Mouse (Mus musculus) MEL (cell line): ENCODE measurements around the gene Hfm1.

Source experiments
- CTCF ChIP-seq, 3 experiments: IDR thresholded peaks in 2 of 3; conservative IDR thresholded peaks in 1 of 3; 2 replicates each; pipeline ENCODE4 v1.5.1; 2011 to 2012; ENCODE audit warnings: low read length in 3 of 3, low read depth in 2 of 3, mild to moderate bottlenecking in 2 of 3, improper control_type of control experiment in 1 of 3, inconsistent platforms in 1 of 3, mixed read lengths in 1 of 3, moderate library complexity in 1 of 3; ENCODE audit not compliant: control insufficient read depth in 1 of 3, insufficient read depth in 1 of 3, poor library complexity in 1 of 3, severe bottlenecking in 1 of 3
- GABPA ChIP-seq: IDR thresholded peaks from 2 replicates; pipeline ENCODE4 v1.6.1; 2012; ENCODE audit warnings: low read depth, mild to moderate bottlenecking, inconsistent platforms, low read length, improper control_type of control experiment, moderate library complexity
- MAZ ChIP-seq: IDR thresholded peaks from 2 replicates; pipeline ENCODE4 v1.6.1; 2012; ENCODE audit warnings: low read depth, mild to moderate bottlenecking, inconsistent platforms, low read length, improper control_type of control experiment
- MEF2A ChIP-seq: IDR thresholded peaks from 2 replicates; pipeline ENCODE4 v1.6.1; 2014; ENCODE audit warnings: low read depth, mild to moderate bottlenecking, inconsistent platforms, low read length, improper control_type of control experiment; ENCODE audit not compliant: poor library complexity, insufficient replicate concordance, severe bottlenecking; ENCODE audit errors: extremely low read depth
- POLR2A ChIP-seq, 2 experiments: IDR thresholded peaks; 2 replicates each; pipeline ENCODE4 v1.6.1; 2011 to 2012; ENCODE audit warnings: low read length in 2 of 2, mild to moderate bottlenecking in 2 of 2, control low read depth in 1 of 2, improper control_type of control experiment in 1 of 2, low read depth in 1 of 2, moderate library complexity in 1 of 2; ENCODE audit not compliant: control insufficient read depth in 1 of 2, insufficient read depth in 1 of 2, poor library complexity in 1 of 2
- TAL1 ChIP-seq: IDR thresholded peaks from 2 replicates; pipeline ENCODE4 v1.6.1; 2012; ENCODE audit warnings: mild to moderate bottlenecking, inconsistent platforms, low read length, moderate library complexity, mixed read lengths
- TCF12 ChIP-seq: IDR thresholded peaks from 2 replicates; pipeline ENCODE4 v1.6.1; 2014; ENCODE audit warnings: low read depth, mild to moderate bottlenecking, inconsistent platforms, low read length, improper control_type of control experiment, moderate library complexity
- USF1 ChIP-seq: IDR thresholded peaks from 2 replicates; pipeline ENCODE4 v1.6.1; 2014; ENCODE audit warnings: low read depth, mild to moderate bottlenecking, inconsistent platforms, low read length, improper control_type of control experiment, moderate library complexity

- no peak for TF ChIP-seq USF1
- TF ChIP-seq CTCF (IDR thresholded peaks at IDR 0.05 in 2 of 3, conservative IDR thresholded peaks at IDR 0.05 in 1 of 3; ENCODE audit: control insufficient read depth in 1 of 3, insufficient read depth in 1 of 3, low read depth in 2 of 3, low read length in 3 of 3, poor library complexity in 1 of 3, severe bottlenecking in 1 of 3), result no peak
- TF ChIP-seq MAZ, result no peak
- TF ChIP-seq TCF12, result no peak
- TF ChIP-seq POLR2A (IDR thresholded peaks at IDR 0.05; ENCODE audit: control insufficient read depth in 1 of 2, insufficient read depth in 1 of 2, low read depth in 1 of 2, low read length in 2 of 2, poor library complexity in 1 of 2), result no peak
- no peak for TF ChIP-seq MEF2A
- TF ChIP-seq GABPA, result no peak
- TF ChIP-seq TAL1, result no peak
Observed at GRCm38 (mm10) chr5:106946342-106946741, 20.2 kb upstream of the Hfm1 start.
